Mouse (Mus musculus) megakaryocyte progenitor cell, adult 5-6 weeks (primary cell): ENCODE results near the gene Phf13. TPM values are rescaled to one million over a fixed set of nuclear protein-coding genes. Genes with fewer than 3 reads are reported as not detected.

Source experiments
- ATAC-seq: replicated peaks from 2 replicates; pipeline ENCODE4 v1.8.0; 2016; ENCODE audit warnings: mild to moderate bottlenecking, moderate TSS enrichment, inconsistent platforms; ENCODE audit not compliant: poor library complexity
- total RNA-seq, 2 experiments: library from RNA; stranded (forward) in 1 of 2; stranded (reverse) in 1 of 2; fragments of 157-497, 149-512 nt in 1 of 2; fragments of 200-1000 nt in 1 of 2; gene quantifications; 2 replicates each; pipeline versions ENCODE4 v1.2.3 to v1.2.4; 2015 to 2017

Gene Phf13
- total RNA-seq, 2 experiments from 2014 or later, result 2.7 to 2.8 TPM

GRCm38 (mm10) chr4:151993035-151993434 lies 3.0 kb downstream of the Phf13 start:
- no peak for ATAC-seq

GRCm38 (mm10) chr4:151992091-151992490 lies 4.0 kb downstream of the Phf13 start:
- no peak for ATAC-seq

GRCm38 (mm10) chr4:151989110-151989488 lies 7.0 kb downstream of the Phf13 start:
- ATAC-seq, result no peak

- ATAC-seq, result peak; percentile 80
Observed at GRCm38 (mm10) chr4:151988342-151989109, 7.5 kb downstream of the Phf13 start, which contains the start of gene Thap3. Gene Thap3 (minus strand): TSS chr4:151988997.

- ATAC-seq, result no peak
Observed at GRCm38 (mm10) chr4:151988014-151988341, 8.1 kb downstream of the Phf13 start.

- ATAC-seq, result no peak
Observed at GRCm38 (mm10) chr4:151986650-151987049, 9.4 kb downstream of the Phf13 start.

GRCm38 (mm10) chr4:151985886-151986285 lies 10.2 kb downstream of the Phf13 start:
- no peak for ATAC-seq

GRCm38 (mm10) chr4:151983560-151983959 lies 12.5 kb downstream of the Phf13 start:
- no peak for ATAC-seq

GRCm38 (mm10) chr4:151983043-151983442 lies 13.0 kb downstream of the Phf13 start:
- ATAC-seq, result no peak

- peak; percentile 85 for ATAC-seq
Observed at GRCm38 (mm10) chr4:151981363-151981762, 14.7 kb downstream of the Phf13 start.

- 0 out of 2 replicates have a peak, but pooled peaks have one; percentile 15 for ATAC-seq
Observed at GRCm38 (mm10) chr4:151980699-151981098, 15.4 kb downstream of the Phf13 start.

- peak; percentile 72 for ATAC-seq
Observed at GRCm38 (mm10) chr4:151977748-151978147, 18.3 kb downstream of the Phf13 start.

GRCm38 (mm10) chr4:151975441-151975840 lies 20.6 kb downstream of the Phf13 start:
- peak; percentile 27 for ATAC-seq

GRCm38 (mm10) chr4:151972221-151972967 lies 23.7 kb downstream of the Phf13 start:
- peak; percentile 73 for ATAC-seq

- ATAC-seq, result no peak
Observed at GRCm38 (mm10) chr4:151968204-151968921, 27.7 kb downstream of the Phf13 start.

GRCm38 (mm10) chr4:151962817-151963216 lies 33.2 kb downstream of the Phf13 start:
- ATAC-seq, result peak; percentile 30

- peak; percentile 78 for ATAC-seq
Observed at GRCm38 (mm10) chr4:151960513-151960854, 35.6 kb downstream of the Phf13 start.

- no peak for ATAC-seq
Observed at GRCm38 (mm10) chr4:151959849-151960512, 36.1 kb downstream of the Phf13 start.

- ATAC-seq, result peak; percentile 63
Observed at GRCm38 (mm10) chr4:151957584-151958315, 38.3 kb downstream of the Phf13 start.

GRCm38 (mm10) chr4:151955791-151956190 lies 40.3 kb downstream of the Phf13 start:
- ATAC-seq, result no peak
